Mouse (Mus musculus) CD4-positive, CD25-positive, alpha-beta regulatory T cell, adult 4 months (primary cell): Measurements from ENCODE around the gene Mymk. TPM values are rescaled to one million over a fixed set of nuclear protein-coding genes. Genes with fewer than 3 reads are reported as not detected.
A peak's percentile ranks its signal among the peaks of the same experiment; 100 is the strongest.

Experiments
- ATAC-seq: one replicate; pipeline ENCODE4 v1.8.0; 2017
- polyA plus RNA-seq, 2 experiments: library from polyadenylated mRNA; unstranded; fragments of 100-300 nt; shearing (Covaris generic); gene quantifications; one replicate each; pipeline ENCODE4 v1.2.1; 2017

Mymk gene
- polyA plus RNA-seq, 2 experiments from 2014 or later = not detected

DNA sequence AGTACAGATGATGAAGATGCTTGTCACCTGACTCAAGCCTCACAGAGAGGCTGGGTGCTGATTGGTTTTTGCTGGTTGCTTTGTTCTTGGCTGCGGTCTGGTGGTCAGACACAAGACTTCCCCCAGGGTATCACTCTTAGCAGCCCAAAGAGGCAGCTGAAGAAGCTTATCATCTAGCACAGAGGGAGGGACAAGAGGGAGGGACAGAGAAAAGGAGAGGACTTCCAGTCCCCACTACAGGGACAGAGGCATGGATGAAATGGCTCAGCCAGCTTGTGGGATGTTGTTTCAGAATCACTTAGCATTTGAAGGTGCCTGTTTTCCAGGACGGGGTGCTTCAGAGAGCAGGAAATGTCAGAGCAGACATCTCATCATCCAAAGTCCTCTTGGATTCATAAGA is 6.3 kb upstream of the Mymk start:
- no peak for ATAC-seq

DNA sequence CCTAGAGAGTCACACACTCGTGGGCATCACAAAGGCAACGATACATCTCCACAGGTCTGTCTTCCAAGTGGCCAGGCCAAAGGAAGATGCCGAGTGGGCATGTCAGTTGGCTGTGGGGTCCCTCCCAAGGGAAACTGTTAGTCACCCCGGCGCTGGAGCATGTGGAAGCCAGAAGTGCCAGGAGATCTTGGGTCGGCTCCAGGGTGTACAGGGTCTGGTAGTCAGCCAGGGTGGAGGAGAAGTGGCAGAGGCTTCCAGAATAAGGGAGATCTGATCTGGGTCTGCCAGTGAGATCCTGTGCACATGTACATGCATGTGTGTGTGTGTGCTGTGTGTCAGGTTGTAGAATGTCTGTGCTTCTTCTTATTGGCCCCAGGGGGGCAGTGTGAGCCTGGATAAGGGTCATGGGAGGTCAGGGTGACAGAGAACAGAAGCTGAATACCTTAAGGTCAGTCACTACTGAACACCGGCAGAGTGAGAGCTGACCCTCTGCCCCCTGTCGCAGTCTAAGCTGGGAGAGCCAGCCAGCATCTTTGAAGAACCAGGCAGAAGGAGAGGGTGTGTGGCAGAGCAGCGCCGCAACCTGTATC is 5.8 kb upstream of the Mymk start:
- ATAC-seq = no peak

DNA sequence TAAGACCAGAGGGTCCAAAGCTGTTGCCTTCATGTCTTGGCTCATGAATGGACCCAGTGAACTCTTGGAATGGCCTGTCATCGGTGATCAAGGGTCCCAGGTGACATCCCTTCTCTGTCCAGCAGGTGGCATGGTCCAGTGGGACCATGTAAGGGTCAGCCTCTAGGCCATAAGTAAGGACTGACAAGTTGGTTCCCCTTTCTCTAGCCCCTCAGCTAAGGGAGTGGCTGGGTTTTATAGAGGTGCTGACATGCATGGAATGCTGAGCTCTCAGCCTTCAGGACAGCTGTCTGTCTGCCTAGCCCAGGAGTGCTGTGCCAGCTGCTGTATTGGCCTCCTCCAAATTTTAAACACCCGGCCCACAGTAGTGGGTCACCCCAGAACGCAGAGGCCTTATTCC is 3.5 kb upstream of the Mymk start:
- ATAC-seq = no peak

DNA sequence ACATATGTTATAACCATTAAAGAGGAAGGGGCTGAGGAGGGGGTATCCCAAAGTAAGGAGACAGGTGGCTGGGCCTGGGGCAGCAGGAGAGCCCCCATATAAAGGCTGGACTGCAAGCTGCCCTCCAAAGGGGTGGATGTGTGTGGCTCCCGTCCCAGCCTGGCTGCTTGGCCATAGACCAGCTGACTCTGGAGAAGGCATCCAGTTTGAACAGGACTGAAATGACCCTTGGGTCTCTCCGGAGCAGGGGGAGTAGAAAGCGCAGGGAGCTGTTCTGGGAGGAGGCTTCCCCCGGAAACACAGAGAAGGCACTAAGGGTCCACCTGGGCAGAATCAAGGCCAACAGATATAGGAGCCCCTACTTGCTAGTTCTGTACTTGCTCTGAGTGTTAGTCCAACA is 2.8 kb upstream of the Mymk start:
- no peak for ATAC-seq

DNA sequence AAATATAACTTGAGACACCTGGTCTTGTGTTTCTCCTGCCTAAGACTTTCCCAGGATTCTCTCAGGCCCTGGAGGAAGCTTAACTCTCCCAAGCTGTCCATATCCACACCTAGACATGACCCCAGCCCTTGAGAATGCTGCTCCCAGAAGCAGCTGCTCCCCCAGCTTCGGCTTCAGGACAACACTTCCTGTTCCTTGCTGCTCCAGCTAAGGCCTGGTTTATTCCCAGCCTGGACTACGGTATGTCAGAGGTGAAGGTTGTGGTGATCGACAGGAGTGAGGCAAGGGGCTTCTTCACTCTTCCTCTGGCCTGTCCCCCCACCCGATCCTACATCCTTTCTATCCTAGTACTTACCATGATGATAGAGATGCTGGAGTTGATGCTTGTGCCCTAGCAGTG is 1.4 kb upstream of the Mymk start:
- ATAC-seq = no peak

DNA sequence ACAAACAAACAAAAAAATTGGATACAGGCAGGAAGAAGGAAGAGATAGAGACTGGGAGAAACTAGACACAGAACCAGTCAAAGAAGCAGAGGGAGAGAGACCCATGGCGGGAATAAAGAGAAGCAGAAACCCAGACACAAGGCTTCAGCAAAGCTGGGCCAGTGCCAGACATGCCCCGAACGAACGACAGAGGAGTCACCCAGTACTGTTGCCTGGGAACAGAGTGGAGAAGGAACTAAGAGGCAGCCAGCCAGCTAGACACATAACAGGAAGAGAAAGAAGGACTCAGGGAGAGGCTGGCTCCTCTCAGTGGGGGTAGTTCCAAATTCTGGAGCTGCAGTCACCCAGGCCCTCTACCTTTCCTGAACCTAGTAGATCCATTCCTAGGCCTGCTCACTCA is 842 bp downstream of the Mymk start:
- ATAC-seq = no peak

DNA sequence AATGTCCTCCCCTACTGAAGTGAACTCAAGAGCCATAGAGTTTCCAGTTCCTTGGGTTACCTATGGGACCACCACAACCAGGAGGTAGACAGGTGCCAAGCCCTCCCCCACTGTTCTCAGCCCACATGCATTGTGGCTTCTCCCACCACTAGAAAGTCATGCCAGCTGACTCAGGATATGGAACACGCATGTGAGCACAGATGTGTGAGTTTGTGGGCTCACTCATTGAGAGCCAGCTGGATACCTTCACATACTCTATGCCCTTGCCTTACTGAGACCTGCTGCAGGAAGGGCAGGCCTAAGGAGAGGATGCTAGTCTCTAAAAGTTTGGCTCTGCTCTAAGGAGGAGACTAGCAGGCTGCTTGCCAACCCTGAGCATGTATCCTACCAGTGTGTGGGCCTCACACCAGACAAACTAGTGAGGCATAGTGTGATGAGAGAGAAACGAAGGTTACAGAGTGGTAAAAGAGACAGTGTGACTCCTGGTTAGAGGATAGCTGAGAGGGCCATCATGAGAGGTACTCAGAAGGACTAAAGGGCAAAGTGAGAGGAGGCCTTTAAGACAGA is 1.6 kb downstream of the Mymk start:
- ATAC-seq = no peak

DNA sequence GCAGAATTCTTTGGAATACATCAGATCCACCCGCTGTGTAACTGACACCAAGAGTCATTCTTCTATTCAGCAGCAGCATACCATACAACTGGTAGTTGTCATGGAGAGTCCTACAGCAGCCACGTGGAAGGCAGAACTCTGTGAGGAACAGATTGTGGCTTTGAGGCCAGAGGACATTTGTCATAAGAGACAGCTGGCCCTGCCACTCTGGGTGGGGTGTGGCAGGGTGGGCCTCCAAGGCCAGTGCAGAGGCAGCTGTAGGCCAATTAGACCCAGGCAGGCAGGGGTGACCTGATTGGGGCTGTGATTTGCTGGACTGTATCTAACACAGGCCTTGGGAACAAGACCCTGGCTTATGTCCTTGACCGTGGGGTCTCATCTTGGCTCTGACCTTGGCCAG is 2.3 kb downstream of the Mymk start:
- no peak for ATAC-seq

DNA sequence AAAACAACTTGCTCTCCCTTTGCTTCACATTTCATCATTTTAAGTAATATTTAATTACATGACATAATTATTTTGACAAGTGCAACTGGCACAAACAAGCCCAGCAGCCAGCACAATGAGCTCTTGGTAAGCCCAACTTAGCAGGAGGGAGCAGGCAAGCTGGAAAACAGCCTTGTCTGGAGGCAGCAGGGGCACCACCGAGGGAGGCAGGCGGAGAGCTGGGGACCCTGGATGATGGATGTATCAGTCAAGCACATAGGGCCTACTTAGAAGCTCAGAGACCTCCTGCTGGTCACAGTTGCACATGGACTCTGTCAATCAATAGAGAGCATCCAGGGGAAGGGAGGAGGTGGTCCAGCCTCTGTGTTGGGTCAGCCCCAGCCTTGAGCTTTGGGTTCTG is 4.0 kb downstream of the Mymk start:
- ATAC-seq = no peak

DNA sequence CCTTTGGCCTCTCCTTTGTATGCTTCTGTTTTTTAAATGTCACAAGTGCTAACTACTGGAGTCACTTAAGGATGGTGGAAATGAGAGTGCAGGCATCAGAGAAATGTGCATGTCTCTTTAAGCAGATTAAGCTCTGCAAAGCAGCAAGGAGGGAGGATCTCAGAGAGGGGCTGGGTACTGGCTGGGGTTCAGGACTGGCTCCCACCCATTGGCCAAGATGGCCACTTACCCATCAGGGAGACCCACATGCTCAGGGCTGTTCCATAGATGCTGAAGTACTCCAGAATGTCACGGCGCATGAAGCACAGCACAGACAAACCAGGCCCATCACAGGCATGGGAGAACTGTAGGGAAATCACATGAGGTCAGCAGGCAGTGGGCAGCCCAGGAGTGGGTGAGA is 4.9 kb downstream of the Mymk start:
- no peak for ATAC-seq

DNA sequence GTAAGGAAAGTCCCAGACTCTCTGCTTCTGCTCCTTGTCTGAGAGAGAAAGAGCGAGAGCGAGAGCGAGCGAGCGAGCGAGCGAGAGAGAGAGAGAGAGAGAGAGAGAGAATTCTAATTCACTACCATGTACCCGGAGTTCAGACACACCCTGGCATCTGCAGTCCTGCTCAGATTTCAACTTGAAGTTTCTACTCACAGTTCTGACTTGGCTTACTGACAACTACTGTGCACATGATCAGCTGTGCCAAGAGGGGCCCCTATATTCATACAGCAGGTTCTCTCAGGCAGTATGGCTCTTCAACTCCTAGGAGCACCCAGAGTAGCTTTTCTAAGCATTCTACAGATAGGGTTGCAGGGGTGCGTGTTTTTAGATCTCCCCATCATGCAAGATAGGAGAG is 12.8 kb downstream of the Mymk start:
- no peak for ATAC-seq

DNA sequence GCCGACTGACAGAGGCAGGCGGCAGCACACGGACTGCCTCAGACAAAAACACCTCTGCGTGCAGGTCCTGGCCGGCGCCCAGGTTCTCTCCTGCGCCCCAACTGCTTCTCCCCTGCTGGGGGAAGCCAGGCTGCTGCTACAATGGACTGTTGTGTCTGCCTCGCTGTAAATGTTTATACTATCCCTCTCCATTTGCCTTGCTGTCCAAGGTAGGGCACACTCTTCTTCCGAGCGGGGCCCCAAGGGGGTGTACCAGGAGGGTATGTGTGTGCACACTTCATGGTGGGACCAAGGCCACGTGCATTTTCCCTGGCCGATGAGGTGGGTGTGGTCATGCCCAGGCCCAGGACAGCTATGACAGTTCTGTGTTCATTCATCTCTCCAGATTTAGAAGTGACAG is 13.2 kb downstream of the Mymk start:
- no peak for ATAC-seq

DNA sequence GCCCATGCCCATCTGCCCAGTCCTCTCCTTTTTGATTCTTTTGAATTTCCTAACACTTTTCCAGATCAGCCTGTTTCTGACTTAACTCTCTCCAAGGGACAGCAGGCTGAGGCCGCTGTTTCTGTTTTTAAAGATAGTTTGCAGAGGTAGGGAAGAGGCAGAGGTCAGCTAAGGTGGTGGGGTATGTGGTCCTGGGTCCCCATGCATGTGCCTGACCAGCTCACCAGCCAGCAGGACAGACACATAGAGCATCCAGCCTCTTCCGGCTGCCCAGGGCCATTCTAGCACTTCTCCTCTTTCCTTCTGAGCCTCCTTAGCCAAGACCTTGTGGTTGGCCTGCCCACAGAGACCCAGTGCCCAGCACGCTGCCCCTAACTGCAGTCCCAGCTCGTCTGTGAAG is 13.7 kb downstream of the Mymk start:
- no peak for ATAC-seq

DNA sequence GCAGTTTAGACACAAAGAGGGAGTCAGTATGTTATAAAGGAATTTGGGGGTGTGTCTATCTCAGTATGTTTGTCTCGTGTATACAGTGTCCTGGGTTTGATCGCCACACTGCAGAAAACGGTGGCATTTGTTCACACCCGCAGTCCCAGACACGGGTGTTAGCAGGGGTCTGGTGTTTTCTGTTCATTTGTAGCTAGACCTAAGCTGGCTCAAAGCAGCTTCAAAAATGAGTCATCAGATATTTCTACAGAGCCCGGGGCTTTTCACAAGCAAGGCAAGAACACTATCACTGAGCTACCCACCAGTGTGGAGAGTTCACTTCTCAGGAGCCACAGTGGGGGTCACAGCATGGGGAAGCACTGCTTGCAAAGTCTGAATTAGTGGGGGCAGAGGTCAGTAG is 22.6 kb downstream of the Mymk start:
- no peak for ATAC-seq

DNA sequence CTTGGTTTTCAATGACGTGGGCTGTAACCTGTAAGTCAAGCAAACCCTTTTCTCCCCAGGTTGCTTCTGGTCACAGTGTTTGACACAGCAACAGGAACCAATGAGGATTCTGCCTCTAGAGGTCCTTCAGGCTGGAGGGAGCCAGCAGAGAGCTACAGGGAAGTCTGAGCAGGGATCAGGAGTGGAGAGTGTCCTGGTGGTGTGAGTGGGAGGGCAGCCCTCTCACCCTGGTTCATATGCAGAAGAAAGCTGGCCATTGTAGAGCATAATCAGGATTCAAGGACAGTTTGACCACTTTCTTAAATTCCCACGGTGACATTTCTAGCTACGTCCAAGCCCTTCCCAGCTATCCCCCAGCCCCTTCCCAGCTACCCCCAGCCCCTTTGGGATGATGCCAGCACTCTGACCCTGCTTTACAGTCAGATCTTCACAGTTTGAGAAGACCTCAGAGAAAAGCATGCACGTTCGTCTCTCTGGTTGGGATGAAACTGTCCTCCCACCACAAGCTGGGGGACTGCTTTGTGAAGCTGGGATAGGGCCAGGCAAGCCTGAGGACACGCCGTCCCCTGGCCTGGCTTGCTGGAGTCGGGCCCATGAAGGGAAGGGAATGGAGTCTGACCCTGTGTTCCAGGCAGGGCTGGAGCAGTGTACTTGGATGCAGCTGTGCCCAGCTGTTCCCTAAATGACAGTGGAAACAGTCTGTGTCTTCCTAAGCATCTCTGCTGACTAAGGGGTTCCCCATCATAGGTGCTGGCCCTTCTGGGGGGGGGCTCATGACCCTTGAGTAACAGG is 25.8 kb downstream of the Mymk start:
- ATAC-seq = no peak

DNA sequence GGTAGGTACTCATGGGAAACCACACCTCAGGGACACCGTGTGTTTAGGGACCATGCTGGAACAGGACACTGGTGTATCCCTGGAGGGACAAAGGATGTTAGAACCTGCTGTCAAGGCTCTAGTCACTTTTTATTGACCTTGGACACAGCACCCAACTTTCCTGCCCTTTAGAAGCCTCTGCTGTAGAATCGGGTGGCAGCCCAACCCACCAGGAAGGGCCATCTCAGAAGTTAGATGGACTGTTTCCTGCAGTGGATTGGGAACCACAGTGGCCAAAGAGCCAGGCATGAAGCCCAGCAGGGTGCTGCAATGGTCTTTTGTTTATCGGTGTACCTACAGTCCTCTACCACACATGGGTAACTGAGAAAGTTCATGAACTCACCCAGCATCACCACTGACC is 27.3 kb downstream of the Mymk start:
- ATAC-seq = no peak

DNA sequence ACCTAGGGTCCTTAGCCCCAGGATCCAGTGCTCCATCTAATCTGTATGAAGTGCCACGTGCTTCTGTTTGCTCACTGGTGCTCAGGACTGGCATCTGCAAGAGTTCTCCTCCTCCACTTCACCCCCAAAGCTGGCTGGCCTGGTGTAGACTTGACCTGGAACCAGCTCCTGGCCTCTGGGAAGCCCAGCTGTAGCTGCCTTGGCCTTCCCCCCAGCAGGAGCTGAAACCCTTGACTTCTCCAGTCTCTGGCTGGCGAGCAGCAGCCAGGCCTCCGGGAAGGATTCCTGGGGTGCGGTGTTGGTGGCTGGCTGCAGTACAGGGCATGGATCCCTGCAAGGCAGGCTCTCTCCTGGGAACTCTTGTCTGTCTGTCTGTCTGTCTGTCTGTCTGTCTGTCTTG is 27.8 kb downstream of the Mymk start:
- ATAC-seq = no peak

DNA sequence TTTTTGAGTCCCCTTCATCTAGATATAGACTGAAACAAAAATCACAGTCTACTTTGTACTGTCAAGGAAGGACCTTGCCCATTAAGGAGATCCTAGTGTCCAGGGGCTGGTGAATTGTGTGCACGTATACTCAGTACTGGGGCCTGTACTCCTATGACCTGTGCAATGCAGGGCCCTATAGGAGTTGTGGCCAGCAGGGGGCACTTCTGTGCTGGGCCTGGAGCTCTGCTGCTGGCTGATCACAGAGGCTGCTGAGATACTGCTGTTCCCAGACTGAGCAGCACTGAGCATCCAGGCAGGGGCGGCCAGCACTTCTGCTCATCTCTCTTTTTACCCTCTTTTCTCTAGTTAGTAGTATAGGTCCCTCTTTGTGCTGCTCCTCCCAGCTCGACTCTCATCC is 28.5 kb downstream of the Mymk start:
- ATAC-seq = peak; percentile 58

DNA sequence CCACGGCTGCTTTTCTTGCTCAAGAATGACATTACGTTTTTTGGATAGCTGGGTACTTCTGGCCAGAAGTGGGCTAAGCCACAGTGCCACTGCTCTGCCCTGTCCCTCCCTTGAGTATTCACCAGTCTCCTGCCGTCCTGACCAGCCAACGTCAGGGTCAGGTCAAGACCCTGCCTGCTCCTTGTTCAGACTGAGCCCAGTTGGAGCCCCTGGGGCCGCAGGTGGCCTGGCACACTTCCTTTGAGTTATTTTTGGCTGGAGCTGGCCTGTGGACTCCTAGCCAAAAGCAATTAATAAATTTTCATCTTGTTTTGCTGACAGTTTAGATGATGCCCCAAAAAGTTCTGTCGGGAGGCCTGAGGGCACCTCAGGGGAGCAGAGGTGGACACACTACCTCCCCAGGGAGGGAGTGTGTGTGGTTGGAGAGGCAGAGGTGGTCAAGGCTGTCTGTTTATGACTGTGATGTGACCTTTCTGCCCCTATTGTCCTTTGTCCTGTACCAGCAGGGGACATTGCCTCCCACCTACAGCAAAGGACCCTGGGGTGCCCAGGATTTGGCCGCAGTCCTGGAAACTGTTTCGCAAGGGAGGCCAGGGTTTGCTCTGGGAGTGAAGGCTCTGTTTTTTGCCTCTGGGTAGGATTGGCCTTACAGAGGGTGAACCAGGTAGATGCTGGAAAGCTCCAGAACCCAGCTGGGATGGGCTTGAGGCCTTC is 29.7 kb downstream of the Mymk start:
- ATAC-seq = no peak

DNA sequence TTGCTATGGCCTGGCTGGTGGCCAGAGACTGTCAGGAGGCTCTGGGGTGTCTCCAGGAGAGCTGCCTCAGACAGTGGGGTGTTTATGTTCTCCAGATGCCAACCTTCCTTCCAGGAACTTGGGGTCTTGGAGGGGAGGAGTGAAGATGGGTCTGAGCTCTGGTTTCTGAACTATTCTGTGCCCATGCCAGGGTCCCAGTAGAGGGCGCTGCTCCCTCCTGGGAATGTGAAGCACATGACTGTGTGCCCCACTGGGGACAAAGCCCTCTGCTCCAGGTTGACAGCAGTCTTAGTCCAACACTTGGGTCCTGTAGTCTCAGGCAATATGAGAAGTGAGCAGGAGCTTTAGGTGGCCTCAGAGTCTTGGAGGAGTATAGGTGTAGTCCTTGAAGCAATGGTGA is 32.7 kb downstream of the Mymk start:
- no peak for ATAC-seq

DNA sequence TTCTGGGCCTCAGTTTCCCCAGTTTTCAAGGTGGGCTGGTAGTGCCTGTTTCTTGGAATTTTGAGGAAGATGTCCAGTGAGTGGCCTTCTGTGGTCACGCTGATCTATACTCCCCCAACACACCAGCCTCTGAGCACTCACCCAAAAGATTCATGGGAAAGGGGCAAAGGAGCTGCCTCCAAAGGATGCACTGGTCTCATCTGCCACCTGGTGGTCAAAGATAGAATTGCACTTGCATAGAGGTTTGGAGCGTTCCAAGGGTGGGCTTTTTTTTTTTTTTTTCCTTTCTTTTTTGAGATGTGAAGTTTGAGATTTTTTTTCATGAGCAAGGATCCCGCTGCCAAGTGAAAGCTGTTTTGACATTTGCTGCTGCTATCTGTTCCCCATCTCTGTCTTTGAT is 33.4 kb downstream of the Mymk start:
- ATAC-seq = peak; percentile 67

DNA sequence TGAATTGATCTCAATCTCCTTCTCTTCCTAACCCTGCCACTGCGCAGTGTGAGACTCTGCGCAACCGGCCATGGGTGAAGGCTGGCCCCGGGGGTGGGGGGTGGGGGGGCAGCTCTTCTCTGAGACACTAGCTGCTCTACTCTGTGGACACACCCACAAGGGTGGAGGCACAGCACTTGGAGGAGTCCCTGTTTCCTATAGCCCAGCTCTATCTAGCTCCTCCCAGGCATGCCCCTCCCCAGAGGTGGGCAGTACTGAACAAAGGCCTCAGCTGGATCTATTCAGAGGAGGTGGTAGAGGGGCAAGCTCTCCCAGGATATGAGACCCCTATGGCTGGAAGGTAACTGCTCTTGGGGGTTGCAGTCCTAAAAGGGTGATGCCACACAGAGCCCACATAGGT is 35.0 kb downstream of the Mymk start:
- no peak for ATAC-seq

DNA sequence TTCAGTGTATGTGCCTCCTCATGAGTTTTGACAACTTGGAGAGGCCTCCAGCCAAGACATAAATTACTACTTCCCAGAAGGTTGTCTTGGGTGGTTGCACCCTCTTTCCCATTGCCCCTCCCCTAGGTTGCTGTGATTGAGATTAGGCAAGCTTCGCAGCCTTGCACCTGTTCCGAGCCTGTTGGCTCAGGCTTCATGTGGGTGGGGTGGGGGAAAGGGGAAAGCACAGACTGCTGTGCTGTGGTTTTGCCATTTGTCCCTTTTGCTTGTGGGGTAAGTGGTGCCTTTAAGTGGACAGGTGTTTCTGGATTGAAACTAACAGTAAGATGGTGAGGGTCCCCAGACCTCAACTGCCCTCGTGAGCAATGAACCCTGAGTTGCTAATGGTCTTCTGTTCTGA is 36.0 kb downstream of the Mymk start:
- no peak for ATAC-seq

DNA sequence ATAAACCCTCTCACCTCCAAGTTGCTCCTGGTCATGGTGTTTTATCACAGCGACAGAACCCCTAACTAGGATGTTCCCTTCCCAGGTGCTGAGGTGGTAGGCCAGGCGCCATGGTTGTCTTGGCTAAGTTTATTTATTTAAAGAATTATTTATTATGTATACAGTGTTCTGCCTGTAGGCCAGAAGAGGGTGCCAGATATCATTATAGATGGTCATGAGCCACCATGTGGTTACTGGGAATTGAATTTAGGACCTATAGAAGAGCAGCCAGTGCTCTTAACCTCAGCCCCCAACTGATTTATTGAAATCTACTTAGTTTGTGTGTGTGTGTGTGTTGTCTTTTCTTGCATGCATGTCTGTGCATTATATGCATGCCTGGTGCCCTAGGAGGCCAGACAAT is 39.6 kb downstream of the Mymk start:
- ATAC-seq = no peak
